Mouse (Mus musculus): Measurements from ENCODE around the gene Tldc2.

The Tldc2 gene

DNA sequence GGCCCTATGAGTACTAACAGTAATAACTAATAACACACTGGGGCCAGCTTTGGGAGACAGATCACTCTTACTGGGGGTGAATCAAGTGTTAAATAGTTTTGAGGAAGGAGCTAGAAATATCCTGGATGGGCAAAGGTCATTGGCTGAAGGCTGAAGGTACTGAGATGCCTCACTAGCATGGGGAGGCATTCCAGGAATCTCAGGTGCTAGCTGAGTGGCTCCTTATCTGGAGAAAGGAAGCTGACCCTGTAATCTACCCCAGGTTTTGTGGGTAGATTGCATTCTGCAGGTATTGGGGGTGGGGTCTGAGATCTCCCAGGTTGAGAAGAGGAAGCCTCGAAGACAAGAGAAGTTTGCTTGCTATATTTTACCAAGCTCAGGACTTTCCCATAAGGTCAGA, 58.3 kb downstream of the Tldc2 start:
- no peak for DNase-seq (ENCODE audit: extremely low read depth, low read depth, low spot score)

All from fat pad, adult 2 months (tissue).